Mouse (Mus musculus) limb, embryonic 12.5 days (tissue): ENCODE data around the gene Casq2. TPM values are rescaled to one million over a fixed set of nuclear protein-coding genes. Genes with fewer than 3 reads are reported as not detected.

Source experiments
- ATAC-seq: fragments of 200-750 bp; cut with Nextera tagmentation; 2 replicates; pipeline ENCODE4 v1.8.0; 2017; ENCODE audit warnings: low read depth, moderate TSS enrichment; ENCODE audit not compliant: insufficient number of reproducible peaks, insufficient read depth, low FRiP score, low TSS enrichment
- H3K27ac ChIP-seq: fragments of 300-500 bp; sonication (generic); 2 replicates; pipeline ENCODE4 v1.5.1; 2016; ENCODE audit warnings: mild to moderate bottlenecking, moderate library complexity
- H3K27me3 ChIP-seq: fragments of 300-500 bp; sonication (generic); 2 replicates; pipeline ENCODE4 v1.6.1; 2016; ENCODE audit warnings: mild to moderate bottlenecking, moderate library complexity
- H3K36me3 ChIP-seq: fragments of 300-500 bp; sonication (generic); 2 replicates; pipeline ENCODE4 v1.6.1; 2016; ENCODE audit warnings: mild to moderate bottlenecking, moderate library complexity
- H3K4me1 ChIP-seq: fragments of 300-500 bp; sonication (generic); replicated peaks from 2 replicates; pipeline ENCODE4 v1.6.1; 2016
- H3K4me2 ChIP-seq: fragments of 300-500 bp; sonication (generic); 2 replicates; pipeline ENCODE4 v1.6.1; 2016; ENCODE audit warnings: mild to moderate bottlenecking, moderate library complexity
- H3K4me3 ChIP-seq: fragments of 300-500 bp; sonication (generic); replicated peaks from 2 replicates; pipeline ENCODE4 v1.5.1; 2016; ENCODE audit warnings: mild to moderate bottlenecking
- H3K9ac ChIP-seq: fragments of 300-500 bp; sonication (generic); replicated peaks from 2 replicates; pipeline ENCODE4 v1.6.1; 2016; ENCODE audit warnings: mild to moderate bottlenecking, moderate library complexity
- H3K9me3 ChIP-seq: fragments of 300-500 bp; sonication (generic); 2 replicates; pipeline ENCODE4 v1.6.1; 2016; ENCODE audit warnings: mild to moderate bottlenecking, moderate library complexity
- WGBS: fragments of 180-500 bp; shearing (Covaris S2); methylation state at CpG from one replicate; pipeline ENCODE4 v1.1.7; 2016; 5-methylcytosine and 5-hydroxymethylcytosine counted together
- polyA plus RNA-seq: library from polyadenylated mRNA; unstranded; fragments of >200 nt; fragmentation: Nextera tagmentation; extraction: Ambion mirVana; gene quantifications from 2 replicates; pipeline ENCODE4 v1.2.1, GENCODE M21; 2016

Gene Casq2
- 15.6 and 18.5 TPM in 2 replicates for polyA plus RNA-seq

- Histone ChIP-seq H3K27ac (no peak within 1 kb of the TSS), H3K27me3 (peaks cover 26% of the 10 kb centered on the region)
Observed at GRCm38 (mm10) chr3:102086283-102086682, at the start of gene Casq2. Gene Casq2, plus strand, starts transcription at chr3:102086415.

GRCm38 (mm10) chr3:102037806-102038205, 48.4 kb upstream of the Casq2 start:
- no peak overlapping the region for H3K4me3 ChIP-seq
- no peaks in the 10 kb centered on the region for H3K4me1 ChIP-seq
- WGBS, result 87% methylated on average over 5 of the region's 5 CpGs
- no peak overlapping the region for H3K9ac ChIP-seq
- no peaks in the 10 kb centered on the region for H3K9me3 ChIP-seq
- H3K4me2 ChIP-seq, result no peak overlapping the region
- H3K27me3 ChIP-seq, result 0 out of 2 replicates have a peak, but pooled peaks cover under 1% of the 10 kb centered on the region
- H3K27ac ChIP-seq, result no peak overlapping the region
- no peaks in the 10 kb centered on the region for H3K36me3 ChIP-seq
- no peak for ATAC-seq

More at GRCm38 (mm10) chr3:102086283-102086682, at the start of gene Casq2:
- Histone ChIP-seq H3K36me3 (no peaks in the 10 kb centered on the region), H3K4me3 (no peak within 1 kb of the TSS), H3K4me1 (no peaks in the 10 kb centered on the region; the same call in 1 of the 2 replicates), H3K9me3 (no peaks in the 10 kb centered on the region), H3K9ac (no peak within 1 kb of the TSS), H3K4me2 (no peak within 1 kb of the TSS)
- no peak for ATAC-seq
- WGBS, result 81% methylated on average over 4 of the region's 4 CpGs

DNA sequence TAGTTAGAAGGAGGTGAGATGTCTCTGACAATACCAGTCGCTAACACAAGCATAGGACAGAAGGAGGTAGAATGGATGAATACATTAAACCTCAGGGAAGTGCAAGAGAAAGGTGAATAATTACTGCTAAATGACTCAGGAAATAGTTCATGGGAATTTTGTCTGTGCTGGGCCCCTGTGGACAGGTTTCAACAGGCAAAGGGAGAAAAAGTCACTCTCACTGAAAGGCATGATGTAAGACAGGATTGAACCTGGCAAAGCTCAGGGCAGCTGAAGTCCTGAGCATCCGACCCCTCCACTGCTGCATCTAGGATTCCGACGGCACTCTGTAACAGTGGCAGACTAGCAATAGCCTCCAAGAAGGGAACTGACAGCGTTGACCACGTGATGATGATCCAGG, 47.6 kb upstream of the Casq2 start:
- Histone ChIP-seq H3K4me1 (no peaks in the 10 kb centered on the region), H3K9ac (no peak overlapping the region), H3K36me3 (no peaks in the 10 kb centered on the region), H3K27me3 (0 out of 2 replicates have a peak, but pooled peaks cover 3% of the 10 kb centered on the region), H3K4me2 (no peak overlapping the region), H3K9me3 (no peaks in the 10 kb centered on the region), H3K27ac (no peak overlapping the region), H3K4me3 (no peak overlapping the region)
- no peak for ATAC-seq
- WGBS, result 73% methylated on average over 6 of the region's 6 CpGs

- no peak overlapping the region for H3K9ac ChIP-seq
- H3K36me3 ChIP-seq, result no peaks in the 10 kb centered on the region
- no peak overlapping the region for H3K4me3 ChIP-seq
- no peaks in the 10 kb centered on the region for H3K4me1 ChIP-seq
- ATAC-seq, result no peak
- 0 out of 2 replicates have a peak, but pooled peaks cover 9% of the 10 kb centered on the region for H3K27me3 ChIP-seq
- no peak overlapping the region for H3K4me2 ChIP-seq
- no peaks in the 10 kb centered on the region for H3K9me3 ChIP-seq
- H3K27ac ChIP-seq, result no peak overlapping the region
- WGBS, result 80% methylated on average over 4 of the region's 4 CpGs
Observed at GRCm38 (mm10) chr3:102041632-102042031, 44.6 kb upstream of the Casq2 start.

GRCm38 (mm10) chr3:102045071-102045470, 41.1 kb upstream of the Casq2 start:
- Histone ChIP-seq H3K27ac (no peak overlapping the region), H3K4me2 (no peak overlapping the region), H3K9ac (no peak overlapping the region), H3K36me3 (no peaks in the 10 kb centered on the region), H3K4me1 (no peaks in the 10 kb centered on the region), H3K4me3 (no peak overlapping the region), H3K9me3 (no peaks in the 10 kb centered on the region), H3K27me3 (0 out of 2 replicates have a peak, but pooled peaks cover 9% of the 10 kb centered on the region)
- ATAC-seq, result no peak
- 32% methylated on average over 3 of the region's 3 CpGs for WGBS

GRCm38 (mm10) chr3:102047532-102047931, 38.7 kb upstream of the Casq2 start:
- Histone ChIP-seq H3K9me3 (no peaks in the 10 kb centered on the region), H3K9ac (no peak overlapping the region), H3K36me3 (no peaks in the 10 kb centered on the region), H3K27ac (no peak overlapping the region), H3K4me1 (no peaks in the 10 kb centered on the region), H3K4me3 (no peak overlapping the region), H3K27me3 (0 out of 2 replicates have a peak, but pooled peaks cover 9% of the 10 kb centered on the region), H3K4me2 (no peak overlapping the region)
- ATAC-seq, result no peak
- 88% methylated on average over 2 of the region's 2 CpGs for WGBS

DNA sequence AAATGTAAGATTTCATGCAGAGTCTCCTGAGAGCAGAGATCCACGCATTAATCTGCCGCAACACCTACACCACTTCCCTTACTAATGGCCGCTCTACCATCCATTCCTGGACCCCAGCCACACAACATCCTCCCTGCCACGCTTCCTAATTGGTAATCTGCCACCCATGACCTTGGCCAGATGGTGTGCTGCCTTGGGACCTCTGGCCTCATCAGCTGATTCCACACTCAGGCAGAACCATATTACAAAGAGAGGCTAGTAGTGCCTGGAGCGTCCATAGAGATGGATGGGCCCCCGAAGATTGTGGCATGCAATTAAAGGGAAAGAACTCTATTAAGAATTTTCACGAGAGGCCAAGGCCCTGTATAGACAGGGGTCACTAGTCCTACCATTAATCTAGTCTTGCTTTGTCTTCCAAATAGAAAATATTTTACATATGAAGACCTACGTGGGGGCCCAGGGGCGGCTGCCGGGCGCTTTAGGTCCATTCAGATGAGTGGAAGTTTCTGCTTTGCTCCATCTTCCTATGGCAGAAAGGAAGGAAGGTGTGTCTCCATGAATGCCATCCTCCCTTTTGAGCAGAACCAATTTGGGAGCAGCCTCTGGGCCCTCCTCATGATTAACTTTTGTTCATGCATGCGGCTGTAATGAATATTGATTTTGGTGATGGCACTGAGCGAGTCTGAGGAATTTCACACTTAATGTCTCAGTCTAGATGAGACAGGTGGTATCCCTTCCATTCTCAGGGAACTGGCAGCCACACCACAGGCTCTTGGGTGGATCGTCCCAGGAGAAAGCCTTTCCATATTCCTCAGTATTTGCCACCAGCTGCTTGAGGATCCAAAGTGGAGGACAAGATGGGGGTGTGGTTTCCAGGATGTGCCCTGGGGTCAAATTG, 36.8 kb upstream of the Casq2 start:
- Histone ChIP-seq H3K4me2 (no peak overlapping the region), H3K9me3 (no peaks in the 10 kb centered on the region), H3K4me3 (no peak overlapping the region), H3K4me1 (no peaks in the 10 kb centered on the region), H3K36me3 (no peaks in the 10 kb centered on the region), H3K27ac (no peak overlapping the region), H3K27me3 (0 out of 2 replicates have a peak, but pooled peaks cover 6% of the 10 kb centered on the region), H3K9ac (no peak overlapping the region)
- 81% methylated on average over 14 of the region's 14 CpGs for WGBS
- no peak for ATAC-seq

- WGBS, result 50% methylated on average over 3 of the region's 3 CpGs
- Histone ChIP-seq H3K27ac (no peak overlapping the region), H3K4me1 (no peaks in the 10 kb centered on the region), H3K27me3 (no peaks in the 10 kb centered on the region), H3K4me2 (no peak overlapping the region), H3K36me3 (no peaks in the 10 kb centered on the region), H3K9me3 (no peaks in the 10 kb centered on the region), H3K4me3 (no peak overlapping the region), H3K9ac (no peak overlapping the region)
- no peak for ATAC-seq
Observed at GRCm38 (mm10) chr3:102052036-102052435, 34.2 kb upstream of the Casq2 start.

- Histone ChIP-seq H3K4me3 (no peak overlapping the region), H3K27ac (no peak overlapping the region), H3K9me3 (no peaks in the 10 kb centered on the region), H3K27me3 (no peaks in the 10 kb centered on the region), H3K4me1 (no peaks in the 10 kb centered on the region), H3K4me2 (no peak overlapping the region), H3K36me3 (no peaks in the 10 kb centered on the region), H3K9ac (no peak overlapping the region)
- ATAC-seq, result no peak
- 61% methylated on average over 8 of the region's 8 CpGs for WGBS
Observed at GRCm38 (mm10) chr3:102053293-102053692, 32.9 kb upstream of the Casq2 start.

- Histone ChIP-seq H3K27ac (no peak overlapping the region), H3K9me3 (no peaks in the 10 kb centered on the region), H3K27me3 (no peaks in the 10 kb centered on the region), H3K9ac (no peak overlapping the region), H3K4me1 (no peaks in the 10 kb centered on the region), H3K4me2 (no peak overlapping the region), H3K36me3 (no peaks in the 10 kb centered on the region), H3K4me3 (no peak overlapping the region)
- 74% methylated on average over 4 of the region's 4 CpGs for WGBS
- ATAC-seq, result no peak
Observed at GRCm38 (mm10) chr3:102055878-102056277, 30.3 kb upstream of the Casq2 start.

DNA sequence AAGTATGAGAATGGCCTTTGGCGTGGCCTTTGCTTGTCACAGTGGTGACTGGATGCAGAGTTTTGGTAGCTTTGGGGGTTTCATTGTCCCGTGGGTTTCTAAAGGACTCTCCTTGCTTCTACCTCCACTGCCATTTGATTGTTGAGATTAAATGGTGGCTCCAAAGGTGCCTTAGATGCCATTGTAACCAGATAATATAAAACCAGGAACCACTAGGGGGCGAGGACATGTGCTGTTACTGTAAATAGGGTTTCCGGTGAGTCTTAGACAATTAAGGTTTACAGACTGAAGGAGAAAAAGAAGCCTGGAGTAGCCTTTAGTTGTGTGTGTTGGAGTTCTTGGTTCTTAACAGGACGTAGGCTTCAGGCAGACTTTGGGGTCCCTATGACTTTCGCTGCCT, 26.1 kb upstream of the Casq2 start:
- H3K27ac ChIP-seq, result no peak overlapping the region
- H3K4me1 ChIP-seq, result 0 out of 2 replicates have a peak, but pooled peaks cover 4% of the 10 kb centered on the region
- ATAC-seq, result no peak
- WGBS, result 79% methylated on average over 6 of the region's 6 CpGs
- no peaks in the 10 kb centered on the region for H3K36me3 ChIP-seq
- H3K9me3 ChIP-seq, result no peaks in the 10 kb centered on the region
- no peak overlapping the region for H3K9ac ChIP-seq
- no peaks in the 10 kb centered on the region for H3K27me3 ChIP-seq
- no peak overlapping the region for H3K4me3 ChIP-seq
- no peak overlapping the region for H3K4me2 ChIP-seq
